Mouse (Mus musculus): ENCODE results near the gene Cbll1. TPM values are rescaled to one million over a fixed set of nuclear protein-coding genes. Genes with fewer than 3 reads are reported as not detected.
"Not testable (repeated sequence)": the region's sequence is repeated elsewhere in the genome, so short reads cannot be mapped to it uniquely, and the experiment has no call there.

Gene Cbll1
- total RNA-seq, 2 experiments from 2014 or later, result 22.9 to 24.1 TPM

DNA sequence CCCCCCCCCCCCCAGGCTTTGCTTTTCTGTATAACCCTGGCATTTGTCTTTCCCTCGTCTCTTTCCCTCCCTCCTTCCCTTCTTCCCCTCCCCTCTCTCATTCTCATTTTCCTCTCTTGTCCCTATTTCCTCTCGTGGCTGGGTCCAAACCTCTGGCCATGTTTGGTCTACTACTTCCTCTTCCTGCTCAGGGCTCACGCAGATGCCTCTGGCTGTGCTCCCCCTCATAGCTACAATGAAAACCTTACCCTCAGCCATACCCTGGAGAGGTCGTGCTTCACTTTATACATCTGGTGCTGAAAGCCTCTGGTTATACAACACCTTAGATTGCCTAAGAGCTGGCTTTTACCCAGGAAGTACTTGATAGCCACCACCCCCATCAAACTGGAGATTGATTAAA lies 1.9 kb upstream of the Cbll1 start:
- no peak for DNase-seq (ENCODE audit: low spot score in 2 of 2)

DNA sequence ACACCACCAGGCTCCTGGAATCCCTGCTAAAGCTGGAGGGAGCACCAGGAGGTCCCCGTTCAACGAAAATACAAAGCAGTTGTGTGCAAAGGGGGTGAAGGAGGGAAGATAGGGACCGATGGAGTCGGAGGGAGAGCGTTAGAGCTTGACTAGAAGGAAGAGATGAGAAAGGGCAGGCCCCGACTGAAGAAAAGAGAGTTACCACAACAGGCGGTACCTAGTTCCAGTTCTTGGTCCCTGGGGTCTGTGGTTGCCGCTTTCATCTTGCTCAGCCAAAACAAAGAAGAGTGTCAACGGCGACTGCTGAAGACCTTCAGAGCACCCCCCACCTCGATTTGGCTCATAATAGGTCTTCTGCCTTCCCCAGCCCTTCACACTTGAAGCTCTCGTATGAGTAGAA lies 780 bp upstream of the Cbll1 start:
- DNase-seq (ENCODE audit: low spot score in 2 of 2), result peak in 1 of 2 experiments; percentile 11

GRCm38 (mm10) chr12:31498936-31499313 lies 491 bp downstream of the Cbll1 start:
- DNase-seq (ENCODE audit: low spot score in 2 of 2), result no peak

- no peak for DNase-seq (ENCODE audit: low spot score in 2 of 2)
Measured at GRCm38 (mm10) chr12:31486431-31486830, 13.0 kb downstream of the Cbll1 start.

DNA sequence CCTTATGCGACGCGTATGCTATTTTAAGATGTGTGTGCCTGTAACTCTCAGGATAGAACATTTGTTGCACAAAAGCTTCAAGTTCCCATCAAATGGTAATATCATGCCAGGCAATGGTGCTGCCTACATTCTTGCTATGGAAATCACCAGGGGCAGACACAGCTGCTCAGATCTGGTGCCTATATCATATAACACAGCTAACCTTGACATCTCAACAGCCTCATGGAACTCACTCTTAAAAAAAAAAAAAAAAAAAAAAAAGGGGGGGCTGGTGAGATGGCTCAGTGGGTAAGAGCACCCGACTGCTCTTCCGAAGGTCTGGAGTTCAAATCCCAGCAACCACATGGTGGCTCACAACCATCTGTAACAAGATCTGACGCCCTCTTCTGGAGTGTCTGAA lies 21.2 kb downstream of the Cbll1 start:
- not testable (repeated sequence) for DNase-seq (ENCODE audit: low spot score in 2 of 2)

- DNase-seq (ENCODE audit: low spot score in 2 of 2), result no peak
Measured at GRCm38 (mm10) chr12:31462615-31463014, 36.8 kb downstream of the Cbll1 start.

- DNase-seq (ENCODE audit: low spot score in 2 of 2), result no peak
Measured at GRCm38 (mm10) chr12:31461371-31461770, 38.0 kb downstream of the Cbll1 start.

- not testable (repeated sequence) for DNase-seq (ENCODE audit: low spot score in 2 of 2)
Measured at GRCm38 (mm10) chr12:31460270-31460669, 39.1 kb downstream of the Cbll1 start.

GRCm38 (mm10) chr12:31458474-31458873 lies 40.9 kb downstream of the Cbll1 start:
- DNase-seq (ENCODE audit: low spot score in 2 of 2), result no peak

DNA sequence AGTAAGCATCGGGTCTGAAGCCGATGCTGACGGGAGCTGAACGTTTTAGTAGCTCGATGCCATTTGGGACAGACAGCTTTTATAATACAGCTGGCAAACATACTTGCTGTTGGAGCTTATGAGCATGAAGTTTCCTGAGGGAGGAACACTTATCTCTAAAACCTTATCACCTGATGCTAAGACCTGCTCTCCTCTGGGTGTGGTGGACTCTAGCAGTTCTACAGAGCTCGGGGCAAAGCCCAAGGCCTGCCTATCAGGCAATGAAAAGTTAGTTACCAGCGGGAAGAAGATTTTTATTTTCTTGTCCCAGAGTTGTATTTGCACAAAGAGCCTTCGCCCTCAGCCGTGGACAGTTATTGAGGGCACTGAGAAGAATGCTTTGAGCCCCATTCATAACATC lies 43.1 kb downstream of the Cbll1 start:
- no peak for DNase-seq (ENCODE audit: low spot score in 2 of 2)

- DNase-seq (ENCODE audit: low spot score in 2 of 2), result no peak
Measured at GRCm38 (mm10) chr12:31449341-31449740, 50.1 kb downstream of the Cbll1 start.

GRCm38 (mm10) chr12:31444827-31445226 lies 54.6 kb downstream of the Cbll1 start:
- DNase-seq (ENCODE audit: low spot score in 2 of 2), result no peak

- DNase-seq (ENCODE audit: low spot score in 2 of 2), result no peak
Measured at GRCm38 (mm10) chr12:31444131-31444546, 55.3 kb downstream of the Cbll1 start.

GRCm38 (mm10) chr12:31439612-31440011 lies 59.8 kb downstream of the Cbll1 start:
- no peak for DNase-seq (ENCODE audit: low spot score in 2 of 2)

DNA sequence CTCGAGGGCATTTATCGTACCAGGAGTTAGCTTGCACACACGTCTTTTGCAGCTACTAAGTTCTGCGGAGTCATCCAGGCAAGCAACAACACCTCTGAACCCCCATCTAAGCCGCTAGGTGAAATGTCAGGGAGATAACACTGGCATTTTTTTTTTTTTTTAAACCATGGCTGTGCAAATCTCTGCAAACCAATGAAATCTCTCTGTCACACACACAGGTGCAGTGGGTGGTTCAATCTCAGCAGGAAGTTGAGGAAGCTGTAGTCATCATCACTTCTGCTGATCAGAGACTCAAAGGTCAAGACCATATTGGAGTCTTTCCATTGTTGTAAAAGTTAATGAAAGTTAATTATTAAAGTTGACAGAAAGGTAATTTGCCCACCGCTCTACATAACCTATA lies 61.6 kb downstream of the Cbll1 start:
- no peak for DNase-seq (ENCODE audit: low spot score in 2 of 2)

Other genes starting within 250 kb of the Cbll1 start
- gene Lamb1, start 234.4 kb downstream of the Cbll1 start, total RNA-seq (2021), result 10 to 100 TPM; 16.4 to 17.3 TPM
- gene Dld, start 148.2 kb downstream of the Cbll1 start, total RNA-seq (2021), result 100 to 1,000 TPM; 106 to 108 TPM
- under 1 TPM in 1 of 2 experiments, not detected in 1; 0.30 TPM for gene Slc26a3, start 108.7 kb downstream of the Cbll1 start, total RNA-seq (2021)
- 1 to 10 TPM; 1.9 to 2.0 TPM for gene Slc26a4, start 60.4 kb upstream of the Cbll1 start, total RNA-seq (2021)
- 10 to 100 TPM; 44.1 to 44.6 TPM for gene Bcap29, start 135.0 kb upstream of the Cbll1 start, total RNA-seq (2021)
- gene Dus4l, start 155.2 kb upstream of the Cbll1 start, total RNA-seq (2021), result 10 to 100 TPM in 1 of 2 experiments, 1 to 10 TPM in 1; 7.1 to 10.6 TPM
- gene Cog5, start 155.3 kb upstream of the Cbll1 start, total RNA-seq (2021), result 10 to 100 TPM; 48.0 to 50.4 TPM
- gene Gpr22, start 214.3 kb upstream of the Cbll1 start, total RNA-seq (2021), result 10 to 100 TPM; 47.2 to 53.0 TPM

All from left cerebral cortex, adult 18-20 months (tissue).